Mouse (Mus musculus) cortical plate, adult 2 months (tissue): Measurements from ENCODE around the gene Ptprh.

Source experiments
- CTCF ChIP-seq: fragments of 200-500 bp; IDR thresholded peaks from 2 replicates; pipeline ENCODE4 v1.5.1; 2011; ENCODE audit warnings: mild to moderate bottlenecking, control low read depth, low read length; ENCODE audit not compliant: insufficient read depth; ENCODE audit errors: extremely low read depth
- POLR2A ChIP-seq: fragments of 200-500 bp; IDR thresholded peaks from 2 replicates; pipeline ENCODE4 v1.6.1; 2011; ENCODE audit warnings: mild to moderate bottlenecking, low read length, control low read depth; ENCODE audit not compliant: insufficient read depth; ENCODE audit errors: extremely low read depth

DNA sequence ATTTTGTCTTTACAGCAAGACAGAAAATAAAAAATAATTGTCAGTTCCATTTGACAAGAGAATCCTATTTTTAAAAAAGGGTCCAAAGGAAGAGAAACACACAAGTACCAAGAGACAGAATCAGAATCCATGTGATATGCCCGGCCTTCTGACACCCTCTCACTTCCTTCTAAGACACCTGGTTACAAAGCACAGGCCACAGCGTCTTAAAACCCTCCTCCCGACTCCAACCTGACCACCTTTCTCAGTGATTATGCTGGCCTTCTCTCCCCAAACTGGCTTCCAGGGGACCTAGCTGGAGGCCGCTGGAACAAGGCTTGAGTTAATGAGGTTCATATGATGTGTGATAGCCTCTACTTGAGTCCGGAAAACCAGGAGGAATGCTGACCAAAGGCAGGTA is 49.5 kb upstream of the Ptprh start:
- no peak for TF ChIP-seq CTCF
- no peak for TF ChIP-seq POLR2A
